Mouse (Mus musculus) cerebellum, adult 11-12 months (tissue): ENCODE measurements around the gene Jaml.

ENCODE experiments used
- DNase-seq: peaks from one replicate; pipeline ENCODE4 v3.0.0; 2022

Gene Jaml

DNA sequence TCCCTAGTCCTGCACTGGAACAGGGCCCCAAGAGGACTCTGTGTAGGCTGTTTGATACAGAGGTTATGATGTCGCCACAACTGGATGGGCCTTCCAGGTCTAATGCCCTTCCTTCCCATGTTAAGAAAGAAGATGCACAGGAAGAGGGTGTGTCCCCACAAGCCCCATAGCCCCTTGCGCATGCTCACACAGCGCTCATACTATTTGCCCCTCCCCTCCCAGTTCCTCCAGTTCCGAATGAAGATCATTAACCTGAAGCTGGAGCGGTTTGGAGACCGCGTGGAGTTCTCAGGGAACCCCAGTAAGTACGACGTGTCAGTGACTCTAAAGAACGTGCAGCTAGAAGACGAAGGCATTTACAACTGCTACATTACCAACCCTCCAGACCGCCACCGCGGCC is 46.2 kb downstream of the Jaml start:
- no peak for DNase-seq

GRCm38 (mm10) chr9:45126941-45127340 is 48.0 kb downstream of the Jaml start:
- no peak for DNase-seq

- DNase-seq: no peak
Observed at GRCm38 (mm10) chr9:45130119-45130518, 51.1 kb downstream of the Jaml start.

GRCm38 (mm10) chr9:45133484-45134310 is 54.7 kb downstream of the Jaml start:
- DNase-seq: peak; percentile 78

GRCm38 (mm10) chr9:45136442-45137169 is 57.6 kb downstream of the Jaml start:
- DNase-seq: no peak

- DNase-seq: no peak
Observed at GRCm38 (mm10) chr9:45138191-45139032, 59.4 kb downstream of the Jaml start, which contains the start of gene Scn4b. Scn4b (plus strand) TSS chr9:45138395.

DNA sequence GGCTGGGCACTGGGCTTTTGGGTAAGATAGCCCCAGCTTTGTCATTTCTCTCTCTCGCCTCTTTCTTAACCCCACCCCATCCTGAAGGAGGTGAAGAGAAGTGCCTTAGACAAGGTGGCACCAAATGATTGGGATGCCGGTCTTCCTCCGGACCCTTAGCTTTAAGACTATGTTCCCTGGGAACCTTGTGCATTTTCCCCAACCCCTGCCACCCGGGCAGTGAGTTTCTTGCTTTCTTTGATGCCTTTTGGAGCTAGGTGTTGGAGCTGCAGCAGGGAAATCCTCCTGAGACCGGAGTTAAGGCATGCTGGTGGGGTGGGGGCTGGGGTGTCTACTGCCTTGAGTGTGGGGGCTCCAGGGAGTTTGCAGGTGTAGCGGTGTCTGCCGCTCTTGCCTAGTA is 60.1 kb downstream of the Jaml start:
- DNase-seq: no peak

GRCm38 (mm10) chr9:45140945-45141344 is 62.0 kb downstream of the Jaml start:
- no peak for DNase-seq

DNA sequence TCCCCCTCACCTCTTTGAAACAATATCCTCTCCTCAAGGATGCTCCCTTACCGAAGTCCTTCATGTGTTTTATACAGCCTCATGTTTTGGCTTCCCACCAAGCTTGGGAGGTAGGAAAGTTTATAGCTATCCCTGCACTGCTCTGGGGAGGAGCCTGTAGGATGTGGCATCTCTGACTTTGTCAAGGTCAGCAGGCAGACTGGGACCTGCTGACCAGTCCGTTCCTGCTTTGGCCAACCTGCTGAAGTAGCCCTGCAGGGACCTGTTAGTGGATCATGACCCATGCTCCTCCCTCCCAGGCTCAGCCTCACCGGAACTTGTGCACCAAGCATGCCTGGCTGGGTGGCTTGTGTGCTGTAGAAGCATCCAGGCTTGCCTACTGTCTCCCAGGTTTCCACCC is 63.7 kb downstream of the Jaml start:
- DNase-seq: no peak

- DNase-seq: no peak
Observed at GRCm38 (mm10) chr9:45145533-45146266, 66.7 kb downstream of the Jaml start.

- DNase-seq: peak; percentile 69
Observed at GRCm38 (mm10) chr9:45146267-45146597, 67.2 kb downstream of the Jaml start.

DNA sequence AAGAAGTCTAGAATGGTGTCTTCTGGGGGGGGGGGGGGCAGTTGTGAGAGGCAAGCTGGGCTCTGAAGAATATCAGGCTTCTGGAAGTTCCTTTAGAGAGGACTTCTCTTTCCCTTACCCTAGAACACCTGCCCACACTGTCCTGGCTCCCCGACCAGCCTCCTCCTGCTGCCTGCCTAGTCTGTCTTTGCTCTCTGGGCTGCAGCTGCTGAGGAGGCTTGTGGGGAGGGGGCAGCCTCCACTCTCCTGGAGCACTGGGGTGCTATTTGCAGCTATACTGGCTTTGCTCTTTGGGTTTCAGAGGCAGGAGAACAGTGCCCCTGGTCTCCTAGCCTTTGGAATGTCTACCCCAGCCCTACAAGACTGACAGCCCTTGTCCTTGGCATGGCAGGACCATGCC is 72.0 kb downstream of the Jaml start:
- DNase-seq: no peak

DNA sequence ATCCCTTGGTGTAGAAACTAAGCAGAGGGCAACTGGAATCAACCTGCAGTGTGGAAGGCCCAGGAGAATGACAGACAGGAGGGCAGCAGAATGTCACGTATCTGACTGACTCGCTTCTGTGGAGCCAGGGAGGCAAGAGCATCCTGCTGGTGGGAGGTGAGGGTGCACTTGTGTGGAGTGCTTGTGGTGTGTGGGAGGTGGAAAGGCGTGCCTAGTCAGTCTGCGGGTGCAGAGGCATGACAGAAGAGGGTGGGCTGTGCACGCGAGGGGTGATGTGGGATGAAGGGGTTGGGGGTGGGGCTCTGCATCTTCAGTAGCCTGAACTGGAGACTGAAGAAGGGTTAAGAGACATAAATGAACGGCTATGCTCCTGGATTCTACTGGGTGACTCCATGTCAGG is 74.4 kb downstream of the Jaml start:
- no peak for DNase-seq
